Mouse (Mus musculus): ENCODE measurements around the gene Rab3c. TPM values are rescaled to one million over a fixed set of nuclear protein-coding genes. Genes with fewer than 3 reads are reported as not detected.

The Rab3c gene
- polyA plus RNA-seq, 1 experiment from 2014 or later, result 242 TPM

- H3K27ac ChIP-seq (ENCODE audit: low read length), result peak overlapping the region; percentile 72
- H3K4me1 ChIP-seq (ENCODE audit: control insufficient read depth, insufficient read depth, low read length), result peaks cover 22% of the 10 kb centered on the region
- H3K36me3 ChIP-seq (ENCODE audit: control insufficient read depth, insufficient read depth, low read length), result no peaks in the 10 kb centered on the region
- H3K27me3 ChIP-seq (ENCODE audit: control insufficient read depth, insufficient read depth, low read depth, low read length), result no peaks in the 10 kb centered on the region
- peak overlapping the region; percentile 20; the same call in 1 of the 2 replicates for H3K4me2 ChIP-seq (ENCODE audit: low read length)
- H3K4me3 ChIP-seq (ENCODE audit: low read depth, low read length), result no peak overlapping the region
- WGBS, result 17% methylated on average over 17 of the region's 17 CpGs
- peak; percentile 82 for ATAC-seq
- H3K9ac ChIP-seq (ENCODE audit: low read depth, low read length), result 0 out of 2 replicates have a peak overlapping the region, but pooled peaks have one; percentile 31
- no peaks in the 10 kb centered on the region for H3K9me3 ChIP-seq (replicated peaks; ENCODE audit: control insufficient read depth, low read length, poor library complexity, severe bottlenecking)
These were observed 186.8 kb downstream of the Rab3c start for GRCm38 (mm10) chr13:110093720-110094685.

GRCm38 (mm10) chr13:110083961-110084360 is 196.8 kb downstream of the Rab3c start:
- no peak overlapping the region for H3K4me3 ChIP-seq (ENCODE audit: low read depth, low read length)
- no peak overlapping the region for H3K9ac ChIP-seq (ENCODE audit: low read depth, low read length)
- no peaks in the 10 kb centered on the region for H3K4me1 ChIP-seq (ENCODE audit: control insufficient read depth, insufficient read depth, low read length)
- H3K27ac ChIP-seq (ENCODE audit: low read length), result no peak overlapping the region
- WGBS, result 87% methylated on average over 8 of the region's 8 CpGs
- peaks cover 4% of the 10 kb centered on the region; the same call in 1 of the 2 replicates for H3K36me3 ChIP-seq (ENCODE audit: control insufficient read depth, insufficient read depth, low read length)
- H3K9me3 ChIP-seq (replicated peaks; ENCODE audit: control insufficient read depth, low read length, poor library complexity, severe bottlenecking), result no peaks in the 10 kb centered on the region
- H3K27me3 ChIP-seq (ENCODE audit: control insufficient read depth, insufficient read depth, low read depth, low read length), result no peaks in the 10 kb centered on the region
- no peak for ATAC-seq
- no peak overlapping the region for H3K4me2 ChIP-seq (ENCODE audit: low read length)

- Histone ChIP-seq H3K9ac (ENCODE audit: low read depth, low read length) (no peak overlapping the region), H3K4me2 (ENCODE audit: low read length) (no peak overlapping the region), H3K27ac (ENCODE audit: low read length) (no peak overlapping the region), H3K36me3 (ENCODE audit: control insufficient read depth, insufficient read depth, low read length) (peaks cover 4% of the 10 kb centered on the region; the same call in 1 of the 2 replicates), H3K4me1 (ENCODE audit: control insufficient read depth, insufficient read depth, low read length) (no peaks in the 10 kb centered on the region), H3K9me3 (replicated peaks; ENCODE audit: control insufficient read depth, low read length, poor library complexity, severe bottlenecking) (no peaks in the 10 kb centered on the region), H3K4me3 (ENCODE audit: low read depth, low read length) (no peak overlapping the region), H3K27me3 (ENCODE audit: control insufficient read depth, insufficient read depth, low read depth, low read length) (no peaks in the 10 kb centered on the region)
- ATAC-seq, result no peak
These were observed 199.6 kb downstream of the Rab3c start for GRCm38 (mm10) chr13:110081174-110081573.

GRCm38 (mm10) chr13:110075587-110075986 is 205.2 kb downstream of the Rab3c start:
- Histone ChIP-seq H3K27ac (ENCODE audit: low read length) (no peak overlapping the region), H3K9me3 (replicated peaks; ENCODE audit: control insufficient read depth, low read length, poor library complexity, severe bottlenecking) (no peaks in the 10 kb centered on the region), H3K4me2 (ENCODE audit: low read length) (no peak overlapping the region), H3K4me3 (ENCODE audit: low read depth, low read length) (no peak overlapping the region), H3K36me3 (ENCODE audit: control insufficient read depth, insufficient read depth, low read length) (no peaks in the 10 kb centered on the region), H3K9ac (ENCODE audit: low read depth, low read length) (no peak overlapping the region), H3K27me3 (ENCODE audit: control insufficient read depth, insufficient read depth, low read depth, low read length) (no peaks in the 10 kb centered on the region), H3K4me1 (ENCODE audit: control insufficient read depth, insufficient read depth, low read length) (peaks cover 10% of the 10 kb centered on the region)
- 84% methylated on average over 9 of the region's 9 CpGs for WGBS
- ATAC-seq, result no peak

- H3K36me3 ChIP-seq (ENCODE audit: control insufficient read depth, insufficient read depth, low read length), result no peaks in the 10 kb centered on the region
- no peak overlapping the region; the same call in 1 of the 2 replicates for H3K27ac ChIP-seq (ENCODE audit: low read length)
- H3K27me3 ChIP-seq (ENCODE audit: control insufficient read depth, insufficient read depth, low read depth, low read length), result no peaks in the 10 kb centered on the region
- H3K4me2 ChIP-seq (ENCODE audit: low read length), result no peak overlapping the region
- no peak overlapping the region for H3K9ac ChIP-seq (ENCODE audit: low read depth, low read length)
- no peaks in the 10 kb centered on the region for H3K9me3 ChIP-seq (replicated peaks; ENCODE audit: control insufficient read depth, low read length, poor library complexity, severe bottlenecking)
- no peak for ATAC-seq
- WGBS, result 46% methylated on average over 2 of the region's 2 CpGs
- H3K4me1 ChIP-seq (ENCODE audit: control insufficient read depth, insufficient read depth, low read length), result peaks cover 10% of the 10 kb centered on the region
- no peak overlapping the region for H3K4me3 ChIP-seq (ENCODE audit: low read depth, low read length)
These were observed 206.6 kb downstream of the Rab3c start for GRCm38 (mm10) chr13:110074180-110074579.

- Histone ChIP-seq H3K4me2 (ENCODE audit: low read length) (no peak overlapping the region), H3K4me1 (ENCODE audit: control insufficient read depth, insufficient read depth, low read length) (peaks cover 8% of the 10 kb centered on the region; the same call in 1 of the 2 replicates), H3K4me3 (ENCODE audit: low read depth, low read length) (no peak overlapping the region), H3K27me3 (ENCODE audit: control insufficient read depth, insufficient read depth, low read depth, low read length) (no peaks in the 10 kb centered on the region), H3K27ac (ENCODE audit: low read length) (no peak overlapping the region), H3K9ac (ENCODE audit: low read depth, low read length) (no peak overlapping the region), H3K36me3 (ENCODE audit: control insufficient read depth, insufficient read depth, low read length) (no peaks in the 10 kb centered on the region), H3K9me3 (replicated peaks; ENCODE audit: control insufficient read depth, low read length, poor library complexity, severe bottlenecking) (no peaks in the 10 kb centered on the region)
- WGBS, result 93% methylated on average over 3 of the region's 3 CpGs
- ATAC-seq, result no peak
These were observed 213.6 kb downstream of the Rab3c start for GRCm38 (mm10) chr13:110067149-110067548.

GRCm38 (mm10) chr13:110066674-110067073 is 214.1 kb downstream of the Rab3c start:
- Histone ChIP-seq H3K4me3 (ENCODE audit: low read depth, low read length) (no peak overlapping the region), H3K4me2 (ENCODE audit: low read length) (no peak overlapping the region), H3K4me1 (ENCODE audit: control insufficient read depth, insufficient read depth, low read length) (peaks cover 10% of the 10 kb centered on the region; the same call in 1 of the 2 replicates), H3K27me3 (ENCODE audit: control insufficient read depth, insufficient read depth, low read depth, low read length) (no peaks in the 10 kb centered on the region), H3K9me3 (replicated peaks; ENCODE audit: control insufficient read depth, low read length, poor library complexity, severe bottlenecking) (no peaks in the 10 kb centered on the region), H3K36me3 (ENCODE audit: control insufficient read depth, insufficient read depth, low read length) (no peaks in the 10 kb centered on the region), H3K9ac (ENCODE audit: low read depth, low read length) (no peak overlapping the region), H3K27ac (ENCODE audit: low read length) (no peak overlapping the region)
- ATAC-seq, result no peak
- WGBS, result 84% methylated on average over 2 of the region's 2 CpGs

GRCm38 (mm10) chr13:110062835-110063411 is 217.9 kb downstream of the Rab3c start:
- WGBS, result 2% methylated on average over 9 of the region's 9 CpGs
- peak; percentile 96 for ATAC-seq
- H3K4me3 ChIP-seq (ENCODE audit: low read depth, low read length), result no peak overlapping the region

GRCm38 (mm10) chr13:110062288-110062687 is 218.5 kb downstream of the Rab3c start:
- Histone ChIP-seq H3K27me3 (ENCODE audit: control insufficient read depth, insufficient read depth, low read depth, low read length) (no peaks in the 10 kb centered on the region), H3K27ac (ENCODE audit: low read length) (peak overlapping the region; percentile 86), H3K9ac (ENCODE audit: low read depth, low read length) (no peak overlapping the region), H3K4me3 (ENCODE audit: low read depth, low read length) (no peak overlapping the region), H3K4me2 (ENCODE audit: low read length) (no peak overlapping the region), H3K4me1 (ENCODE audit: control insufficient read depth, insufficient read depth, low read length) (peaks cover 10% of the 10 kb centered on the region; the same call in 1 of the 2 replicates), H3K36me3 (ENCODE audit: control insufficient read depth, insufficient read depth, low read length) (no peaks in the 10 kb centered on the region), H3K9me3 (replicated peaks; ENCODE audit: control insufficient read depth, low read length, poor library complexity, severe bottlenecking) (no peaks in the 10 kb centered on the region)
- 45% methylated on average over 8 of the region's 8 CpGs for WGBS
- peak; percentile 19; the same call in 1 of the 2 replicates for ATAC-seq

More at GRCm38 (mm10) chr13:110062835-110063411, 217.9 kb downstream of the Rab3c start:
- Histone ChIP-seq H3K4me1 (ENCODE audit: control insufficient read depth, insufficient read depth, low read length) (peaks cover 10% of the 10 kb centered on the region; the same call in 1 of the 2 replicates), H3K9ac (ENCODE audit: low read depth, low read length) (peak overlapping the region; percentile 6; the same call in 1 of the 2 replicates), H3K27me3 (ENCODE audit: control insufficient read depth, insufficient read depth, low read depth, low read length) (no peaks in the 10 kb centered on the region), H3K36me3 (ENCODE audit: control insufficient read depth, insufficient read depth, low read length) (no peaks in the 10 kb centered on the region), H3K27ac (ENCODE audit: low read length) (peak overlapping the region; percentile 86), H3K9me3 (replicated peaks; ENCODE audit: control insufficient read depth, low read length, poor library complexity, severe bottlenecking) (no peaks in the 10 kb centered on the region), H3K4me2 (ENCODE audit: low read length) (peak overlapping the region; percentile 41)

Data from midbrain, embryonic 16.5 days (tissue).